Mouse (Mus musculus): ENCODE data around the gene Vav1. TPM values are rescaled to one million over a fixed set of nuclear protein-coding genes. Genes with fewer than 3 reads are reported as not detected.
A peak's percentile ranks its signal among the peaks of the same experiment; 100 is the strongest.
"Not testable (repeated sequence)": the region's sequence is repeated elsewhere in the genome, so short reads cannot be mapped to it uniquely, and the experiment has no call there.

Vav1 gene
- polyA plus RNA-seq, 1 experiment from 2014 or later, result 1.4 TPM

- H3K4me1 ChIP-seq; DNase-seq (ENCODE audit: low spot score); H3K27me3 ChIP-seq (replicated peaks; ENCODE audit: low read depth, poor library complexity, severe bottlenecking); H3K4me3 ChIP-seq; H3K9me3 ChIP-seq; H3K27ac ChIP-seq (replicated peaks); H3K36me3 ChIP-seq (replicated peaks): not testable (repeated sequence)
- WGBS, result 75% methylated on average over 9 of the region's 9 CpGs
These were observed 56.3 kb downstream of the Vav1 start for GRCm38 (mm10) chr17:57335194-57335593.

- Histone ChIP-seq H3K4me1 (0 out of 2 replicates have a peak, but pooled peaks cover 2% of the 10 kb centered on the region), H3K27me3 (replicated peaks; ENCODE audit: low read depth, poor library complexity, severe bottlenecking) (0 out of 2 replicates have a peak, but pooled peaks cover 6% of the 10 kb centered on the region), H3K27ac (replicated peaks) (no peak overlapping the region), H3K4me3 (no peak overlapping the region), H3K36me3 (replicated peaks) (no peaks in the 10 kb centered on the region), H3K9me3 (no peaks in the 10 kb centered on the region)
- peak; percentile 90 for DNase-seq (ENCODE audit: low spot score)
- 10% methylated on average over 11 of the region's 11 CpGs for WGBS
These were observed 56.9 kb downstream of the Vav1 start for GRCm38 (mm10) chr17:57335673-57336303.

GRCm38 (mm10) chr17:57337996-57338395 lies 59.1 kb downstream of the Vav1 start:
- Histone ChIP-seq H3K4me3 (no peak overlapping the region), H3K4me1 (0 out of 2 replicates have a peak, but pooled peaks cover 2% of the 10 kb centered on the region), H3K9me3 (no peaks in the 10 kb centered on the region), H3K36me3 (replicated peaks) (no peaks in the 10 kb centered on the region), H3K27ac (replicated peaks) (no peak overlapping the region), H3K27me3 (replicated peaks; ENCODE audit: low read depth, poor library complexity, severe bottlenecking) (0 out of 2 replicates have a peak, but pooled peaks cover 6% of the 10 kb centered on the region)
- WGBS, result 88% methylated on average over 10 of the region's 10 CpGs
- DNase-seq (ENCODE audit: low spot score), result no peak

GRCm38 (mm10) chr17:57339298-57339697 lies 60.4 kb downstream of the Vav1 start:
- WGBS, result 78% methylated on average over 9 of the region's 9 CpGs
- Histone ChIP-seq H3K4me1 (0 out of 2 replicates have a peak, but pooled peaks cover 2% of the 10 kb centered on the region), H3K9me3 (no peaks in the 10 kb centered on the region), H3K36me3 (replicated peaks) (no peaks in the 10 kb centered on the region), H3K27ac (replicated peaks) (no peak overlapping the region), H3K4me3 (no peak overlapping the region), H3K27me3 (replicated peaks; ENCODE audit: low read depth, poor library complexity, severe bottlenecking) (no peaks in the 10 kb centered on the region)
- no peak for DNase-seq (ENCODE audit: low spot score)

GRCm38 (mm10) chr17:57341568-57341967 lies 62.7 kb downstream of the Vav1 start:
- 0 out of 2 replicates have a peak, but pooled peaks cover 2% of the 10 kb centered on the region for H3K4me1 ChIP-seq
- H3K36me3 ChIP-seq (replicated peaks), result no peaks in the 10 kb centered on the region
- no peak overlapping the region for H3K27ac ChIP-seq (replicated peaks)
- no peak for DNase-seq (ENCODE audit: low spot score)
- WGBS, result 77% methylated on average over 4 of the region's 4 CpGs
- H3K9me3 ChIP-seq, result no peaks in the 10 kb centered on the region
- H3K4me3 ChIP-seq, result no peak overlapping the region
- H3K27me3 ChIP-seq (replicated peaks; ENCODE audit: low read depth, poor library complexity, severe bottlenecking), result no peaks in the 10 kb centered on the region

- H3K9me3 ChIP-seq, result no peaks in the 10 kb centered on the region
- 0 out of 2 replicates have a peak, but pooled peaks cover under 1% of the 10 kb centered on the region for H3K4me1 ChIP-seq
- H3K36me3 ChIP-seq (replicated peaks), result no peaks in the 10 kb centered on the region
- WGBS, result 67% methylated on average over 2 of the region's 2 CpGs
- no peak for DNase-seq (ENCODE audit: low spot score)
- no peaks in the 10 kb centered on the region for H3K27me3 ChIP-seq (replicated peaks; ENCODE audit: low read depth, poor library complexity, severe bottlenecking)
- H3K4me3 ChIP-seq, result no peak overlapping the region
- H3K27ac ChIP-seq (replicated peaks), result no peak overlapping the region
These were observed 65.3 kb downstream of the Vav1 start for GRCm38 (mm10) chr17:57344029-57344707.

- no peaks in the 10 kb centered on the region for H3K9me3 ChIP-seq
- H3K4me3 ChIP-seq, result no peak overlapping the region
- WGBS, result 75% methylated on average over 6 of the region's 6 CpGs
- no peaks in the 10 kb centered on the region for H3K36me3 ChIP-seq (replicated peaks)
- no peaks in the 10 kb centered on the region for H3K4me1 ChIP-seq
- DNase-seq (ENCODE audit: low spot score), result no peak
- H3K27me3 ChIP-seq (replicated peaks; ENCODE audit: low read depth, poor library complexity, severe bottlenecking), result no peaks in the 10 kb centered on the region
- no peak overlapping the region for H3K27ac ChIP-seq (replicated peaks)
These were observed 68.1 kb downstream of the Vav1 start for GRCm38 (mm10) chr17:57347017-57347416.

- Histone ChIP-seq H3K27me3 (replicated peaks; ENCODE audit: low read depth, poor library complexity, severe bottlenecking) (no peaks in the 10 kb centered on the region), H3K4me3 (no peak overlapping the region), H3K27ac (replicated peaks) (no peak overlapping the region), H3K9me3 (no peaks in the 10 kb centered on the region), H3K36me3 (replicated peaks) (no peaks in the 10 kb centered on the region), H3K4me1 (no peaks in the 10 kb centered on the region)
- DNase-seq (ENCODE audit: low spot score), result no peak
- WGBS, result 89% methylated on average over 2 of the region's 2 CpGs
These were observed 68.9 kb downstream of the Vav1 start for GRCm38 (mm10) chr17:57347781-57348180.

- H3K4me1 ChIP-seq, result no peaks in the 10 kb centered on the region
- H3K36me3 ChIP-seq (replicated peaks), result no peaks in the 10 kb centered on the region
- no peak overlapping the region for H3K27ac ChIP-seq (replicated peaks)
- DNase-seq (ENCODE audit: low spot score), result no peak
- no peaks in the 10 kb centered on the region for H3K9me3 ChIP-seq
- WGBS, result 76% methylated on average over 5 of the region's 5 CpGs
- H3K27me3 ChIP-seq (replicated peaks; ENCODE audit: low read depth, poor library complexity, severe bottlenecking), result no peaks in the 10 kb centered on the region
- H3K4me3 ChIP-seq, result no peak overlapping the region
These were observed 70.2 kb downstream of the Vav1 start for GRCm38 (mm10) chr17:57349067-57349466.

- Histone ChIP-seq H3K4me3 (no peak overlapping the region), H3K27me3 (replicated peaks; ENCODE audit: low read depth, poor library complexity, severe bottlenecking) (no peaks in the 10 kb centered on the region), H3K27ac (replicated peaks) (no peak overlapping the region), H3K36me3 (replicated peaks) (no peaks in the 10 kb centered on the region), H3K9me3 (no peaks in the 10 kb centered on the region), H3K4me1 (no peaks in the 10 kb centered on the region)
- DNase-seq (ENCODE audit: low spot score), result no peak
- 87% methylated on average over 5 of the region's 5 CpGs for WGBS
These were observed 71.3 kb downstream of the Vav1 start for GRCm38 (mm10) chr17:57350212-57350611.

- Histone ChIP-seq H3K9me3 (no peaks in the 10 kb centered on the region), H3K27ac (replicated peaks) (no peak overlapping the region), H3K27me3 (replicated peaks; ENCODE audit: low read depth, poor library complexity, severe bottlenecking) (no peaks in the 10 kb centered on the region), H3K36me3 (replicated peaks) (no peaks in the 10 kb centered on the region), H3K4me3 (no peak overlapping the region), H3K4me1 (no peaks in the 10 kb centered on the region)
- no peak for DNase-seq (ENCODE audit: low spot score)
- WGBS, result 95% methylated on average over 9 of the region's 9 CpGs
These were observed 72.2 kb downstream of the Vav1 start for GRCm38 (mm10) chr17:57351107-57351506.

- 23% methylated on average over 1 of the region's 1 CpGs for WGBS
- no peak within 1 kb of the TSS for H3K4me3 ChIP-seq
- H3K36me3 ChIP-seq (replicated peaks), result no peaks in the 10 kb centered on the region
- no peaks in the 10 kb centered on the region for H3K4me1 ChIP-seq
- no peaks in the 10 kb centered on the region for H3K9me3 ChIP-seq
- no peak for DNase-seq (ENCODE audit: low spot score)
- H3K27ac ChIP-seq (replicated peaks), result no peak within 1 kb of the TSS
- H3K27me3 ChIP-seq (replicated peaks; ENCODE audit: low read depth, poor library complexity, severe bottlenecking), result no peaks in the 10 kb centered on the region
These were observed 79.5 kb downstream of the Vav1 start, which contains the start of gene Adgre1 for GRCm38 (mm10) chr17:57358441-57358840. Gene Adgre1, plus strand, starts transcription at chr17:57358691.

Data from embryonic facial prominence, embryonic 10.5 days (tissue).